Mouse (Mus musculus): ENCODE results near the gene Vmn1r44.
"Not testable (repeated sequence)": the region's sequence is repeated elsewhere in the genome, so short reads cannot be mapped to it uniquely, and the experiment has no call there.

Vmn1r44 gene

GRCm38 (mm10) chr6:89883360-89883759 is at the start of gene Vmn1r44:
Gene Vmn1r44 (plus strand): TSS chr6:89883660.
- in situ Hi-C loops (cut with MboI, MseI) = no loop called here

GRCm38 (mm10) chr6:89857552-89857951 is 25.9 kb upstream of the Vmn1r44 start:
- in situ Hi-C loops (cut with MboI, MseI) = no loop called here

- in situ Hi-C loops (cut with MboI, MseI) = no loop called here
Observed at GRCm38 (mm10) chr6:89859839-89860238, 23.6 kb upstream of the Vmn1r44 start.

DNA sequence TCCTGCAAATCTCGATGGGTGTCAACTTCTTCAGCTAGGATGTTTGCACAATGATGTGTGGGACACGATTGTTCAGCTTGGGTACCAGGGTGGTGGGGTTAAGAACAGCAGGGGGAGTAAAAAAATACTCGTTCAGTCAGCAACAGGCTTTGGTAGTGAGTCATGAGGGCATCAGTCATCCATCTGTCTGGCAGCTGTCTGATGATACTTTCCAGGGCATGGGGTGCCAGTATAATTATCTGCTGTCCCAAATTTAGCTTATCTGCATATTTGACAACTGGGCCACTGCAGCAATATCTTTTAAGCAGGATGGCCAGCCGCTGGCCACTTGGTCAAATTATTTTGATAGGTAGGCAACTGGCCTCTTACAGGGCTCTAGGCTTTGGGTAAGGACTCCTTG is 19.7 kb upstream of the Vmn1r44 start:
- in situ Hi-C loops (cut with MboI, MseI) = no loop called here

- in situ Hi-C loops (cut with MboI, MseI) = no loop called here
Observed at GRCm38 (mm10) chr6:89867276-89867675, 16.2 kb upstream of the Vmn1r44 start.

- in situ Hi-C loops (cut with MboI, MseI) = no loop called here
Observed at GRCm38 (mm10) chr6:89867976-89868375, 15.5 kb upstream of the Vmn1r44 start.

DNA sequence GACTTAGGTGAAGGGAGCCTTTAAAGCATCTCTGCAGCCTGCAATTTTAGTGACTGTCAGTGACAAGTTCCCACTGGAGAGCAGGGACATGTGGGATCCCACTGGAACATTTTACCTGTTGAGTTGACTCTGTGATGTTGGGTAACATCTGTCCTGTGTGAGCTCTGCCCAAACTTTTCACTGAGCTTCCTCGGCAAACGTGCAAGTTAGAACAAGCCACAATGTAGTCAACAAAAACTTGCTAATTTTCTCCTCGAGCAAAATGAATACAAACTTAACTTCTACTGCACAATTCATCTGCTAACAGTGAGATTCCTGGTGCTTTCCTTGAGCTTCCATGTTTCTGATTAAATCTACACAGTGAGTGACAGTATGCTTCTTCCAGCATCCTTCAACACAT is 7.1 kb upstream of the Vmn1r44 start, which contains the start of the genes Vmn1r42 and Vmn1r43:
Vmn1r42 (minus strand) TSS at position 101 of the 400 bp plus-strand sequence.
Vmn1r43 (minus strand) TSS at position 101 of the 400 bp plus-strand sequence.
- in situ Hi-C loops (cut with MboI, MseI) = not testable (repeated sequence)

- in situ Hi-C loops (cut with MboI, MseI) = no loop called here
Observed at GRCm38 (mm10) chr6:89876963-89877362, 6.5 kb upstream of the Vmn1r44 start.

DNA sequence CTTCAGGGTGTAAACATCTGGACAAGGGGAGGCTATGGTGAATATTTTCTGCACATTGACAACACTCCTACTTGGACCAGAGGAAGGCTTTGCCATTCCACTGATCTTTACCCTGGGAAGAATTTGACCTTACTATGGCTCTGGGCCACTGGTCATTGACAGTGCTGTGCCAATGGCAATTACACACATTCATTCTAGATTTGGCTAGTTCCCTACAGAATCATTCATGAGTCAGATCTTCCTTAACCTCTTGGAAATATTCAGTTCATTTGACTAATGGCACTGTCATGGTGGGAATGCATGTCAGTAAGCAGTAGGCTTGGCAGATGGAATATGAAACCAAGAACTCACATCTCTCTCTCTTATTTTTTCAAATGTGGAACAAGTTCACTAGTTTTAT is 2.6 kb upstream of the Vmn1r44 start:
- in situ Hi-C loops (cut with MboI, MseI) = no loop called here

GRCm38 (mm10) chr6:89883812-89884211 is 352 bp downstream of the Vmn1r44 start:
- in situ Hi-C loops (cut with MboI, MseI) = no loop called here

- in situ Hi-C loops (cut with MboI, MseI) = not testable (repeated sequence)
Observed at GRCm38 (mm10) chr6:89940498-89940897, 57.0 kb downstream of the Vmn1r44 start, which contains the start of gene Vmn1r45. Gene Vmn1r45 (minus strand): TSS chr6:89940598.

DNA sequence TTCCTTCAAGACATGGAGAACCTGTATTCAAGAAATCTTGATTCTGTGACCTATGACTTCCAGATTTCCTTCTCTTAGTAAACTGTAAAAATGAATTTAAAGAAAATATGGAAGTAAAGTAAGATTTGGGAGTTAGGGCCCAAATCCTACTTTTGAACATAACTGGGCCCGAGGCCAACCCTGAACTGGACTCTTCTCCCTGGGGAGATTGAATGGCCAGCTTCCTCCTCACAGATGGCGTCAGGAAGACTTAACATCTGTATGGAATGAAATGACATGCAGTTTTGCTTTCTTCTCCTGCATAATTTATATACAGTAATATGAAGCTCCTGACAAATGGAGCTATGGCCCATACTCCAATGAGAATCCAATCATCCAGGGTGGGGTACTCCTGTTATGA is 57.5 kb downstream of the Vmn1r44 start:
- in situ Hi-C loops (cut with MboI, MseI) = no loop called here
